Comparison of ENCODE assay signal across 25 mouse cellular contexts in genomic region chr2:181618761-181619495, GRCm38 (mm10). TPM values are rescaled to one million over a fixed set of nuclear protein-coding genes. Genes with fewer than 3 reads are reported as not detected.
DNase-seq lines count a peak whose midpoint lies in the region; ATAC-seq lines count a peak whose summit lies in the region.
"Had no signal": no experiment of that assay in that cellular context is flagged by ENCODE, and none has a peak within 500 bp of the region (broad histone marks: within the 10 kb centered on the region; RNA-seq: fewer than 3 reads in every experiment).

No protein-coding gene starts in this region.

- H3K4me3 ChIP-seq in midbrain, embryonic 11.5 days (ENCODE audit: low read depth, low read length), result no peak overlapping the region
- H3K4me3 ChIP-seq in midbrain, embryonic 16.5 days (ENCODE audit: low read depth, low read length), result no peak overlapping the region

- peaks cover 12% of the 10 kb centered on the region for H3K36me3 ChIP-seq in midbrain, embryonic 11.5 days (ENCODE audit: control insufficient read depth, insufficient read depth, low read length)
- H3K36me3 ChIP-seq in midbrain, embryonic 16.5 days (ENCODE audit: control insufficient read depth, insufficient read depth, low read length), result peaks cover 24% of the 10 kb centered on the region

- no peak overlapping the region for H3K9ac ChIP-seq in midbrain, embryonic 11.5 days (ENCODE audit: low read length)
- no peak overlapping the region for H3K9ac ChIP-seq in midbrain, embryonic 16.5 days (ENCODE audit: low read depth, low read length)

- H3K9me3 ChIP-seq in midbrain, embryonic 11.5 days (ENCODE audit: control insufficient read depth, low read length), result no peaks in the 10 kb centered on the region
- H3K9me3 ChIP-seq in midbrain, embryonic 16.5 days (replicated peaks; ENCODE audit: control insufficient read depth, low read length, poor library complexity, severe bottlenecking), result no peaks in the 10 kb centered on the region
- H3K9me3 ChIP-seq: G1E had no signal

- no peak for ATAC-seq in midbrain, embryonic 11.5 days (ENCODE audit: low FRiP score)
- no peak for ATAC-seq in midbrain, embryonic 16.5 days
- ATAC-seq: activated CD4-positive, CD25-positive, alpha-beta regulatory T cell, adult 4 months; CD4-positive, CD25-positive, alpha-beta regulatory T cell, adult 4 months; Patski had no signal

- peak; percentile 70 for DNase-seq in heart, adult 11 months
- DNase-seq in heart, postnatal 4 days, result no peak
- DNase-seq in midbrain, embryonic 11.5 days (ENCODE audit: low spot score, missing footprints), result peak; percentile 73
- DNase-seq in 416B (ENCODE audit: low read depth), result peak; percentile 15
- DNase-seq in R1 (ENCODE audit: low read depth, low spot score), result peak; percentile 21
- DNase-seq in ovary, adult 18-20 months (ENCODE audit: low spot score), result no peak
- DNase-seq in testis, postnatal 10 days (ENCODE audit: low spot score), result no peak
- DNase-seq: adrenal gland, adult 2 months; adrenal gland, adult 8-10 months; adrenal gland, postnatal 10 days; adrenal gland, postnatal 14 days; adrenal gland, postnatal 25 days; adrenal gland, postnatal 36 days; B cell, adult 2 months; cerebellum, adult 11 months; cerebellum, adult 11-12 months; cerebellum, adult 18-20 months; cerebellum, adult 2 months had no signal

- H3K4me1 ChIP-seq in midbrain, embryonic 11.5 days (ENCODE audit: control insufficient read depth, insufficient read depth, low read length), result no peaks in the 10 kb centered on the region
- no peaks in the 10 kb centered on the region for H3K4me1 ChIP-seq in midbrain, embryonic 16.5 days (ENCODE audit: control insufficient read depth, insufficient read depth, low read length)

- 92% methylated on average over 5 of the region's 5 CpGs for WGBS in midbrain, embryonic 11.5 days
- WGBS in midbrain, embryonic 16.5 days, result 92% methylated on average over 5 of the region's 5 CpGs

- no peak overlapping the region for H3K27ac ChIP-seq in midbrain, embryonic 11.5 days (ENCODE audit: low read depth, low read length)
- H3K27ac ChIP-seq in midbrain, embryonic 16.5 days (ENCODE audit: low read length), result no peak overlapping the region

- H3K4me2 ChIP-seq in midbrain, embryonic 11.5 days, result no peak overlapping the region
- no peak overlapping the region for H3K4me2 ChIP-seq in midbrain, embryonic 16.5 days (ENCODE audit: low read length)

- H3K27me3 ChIP-seq in midbrain, embryonic 11.5 days (ENCODE audit: control insufficient read depth, insufficient read depth, low read length), result no peaks in the 10 kb centered on the region
- H3K27me3 ChIP-seq in midbrain, embryonic 16.5 days (ENCODE audit: control insufficient read depth, insufficient read depth, low read depth, low read length), result no peaks in the 10 kb centered on the region
- H3K27me3 ChIP-seq: CH12.LX, Patski had no signal

RNA-seq across cellular contexts. Expression of gene Samd10, which starts 19.9 kb away (rescaled TPM):
- 1 to 10 TPM; 4.8 to 4.9 TPM for total RNA-seq in heart, postnatal 4 days (2021)
- 63.4 and 64.4 TPM in 2 replicates for polyA plus RNA-seq in midbrain, embryonic 11.5 days (2014; fragmentation: Nextera tagmentation; extraction: Ambion mirVana)
- 213 and 216 TPM in 2 replicates for polyA plus RNA-seq in midbrain, embryonic 16.5 days (2015; fragmentation: Nextera tagmentation; extraction: Ambion mirVana)

RNA-seq across cellular contexts. Expression of gene Zfp512b, which starts 26.3 kb away (rescaled TPM):
- 10 to 100 TPM; 41.8 to 45.5 TPM for total RNA-seq in heart, postnatal 4 days (2021)
- 24.6 and 27.0 TPM in 2 replicates for polyA plus RNA-seq in midbrain, embryonic 11.5 days (2014; fragmentation: Nextera tagmentation; extraction: Ambion mirVana)
- 70.0 and 78.0 TPM in 2 replicates for polyA plus RNA-seq in midbrain, embryonic 16.5 days (2015; fragmentation: Nextera tagmentation; extraction: Ambion mirVana)

RNA-seq across cellular contexts. Expression of gene Prpf6, which starts 27.3 kb away (rescaled TPM):
- total RNA-seq in heart, postnatal 4 days (2021), result 10 to 100 TPM; 35.1 to 36.1 TPM
- polyA plus RNA-seq in midbrain, embryonic 11.5 days (2014; fragmentation: Nextera tagmentation; extraction: Ambion mirVana), result 77.0 and 82.6 TPM in 2 replicates
- polyA plus RNA-seq in midbrain, embryonic 16.5 days (2015; fragmentation: Nextera tagmentation; extraction: Ambion mirVana), result 59.7 and 64.6 TPM in 2 replicates

RNA-seq across cellular contexts. Expression of gene Uckl1, which starts 34.2 kb away (rescaled TPM):
- 10 to 100 TPM; 50.2 to 54.5 TPM for total RNA-seq in heart, postnatal 4 days (2021)
- polyA plus RNA-seq in midbrain, embryonic 11.5 days (2014; fragmentation: Nextera tagmentation; extraction: Ambion mirVana), result 46.4 and 50.2 TPM in 2 replicates
- polyA plus RNA-seq in midbrain, embryonic 16.5 days (2015; fragmentation: Nextera tagmentation; extraction: Ambion mirVana), result 71.2 and 76.0 TPM in 2 replicates

RNA-seq across cellular contexts. Expression of gene Gm29797, which starts 37.9 kb away (rescaled TPM):
- total RNA-seq in heart, postnatal 4 days (2021), result not detected
- not detected in 2 replicates for polyA plus RNA-seq in midbrain, embryonic 11.5 days (2014; fragmentation: Nextera tagmentation; extraction: Ambion mirVana)
- 0.25 and 0.39 TPM in 2 replicates for polyA plus RNA-seq in midbrain, embryonic 16.5 days (2015; fragmentation: Nextera tagmentation; extraction: Ambion mirVana)
- total RNA-seq: adrenal gland, postnatal 10 days; adrenal gland, postnatal 14 days; adrenal gland, postnatal 25 days; G1E; MEL had no signal
- polyA plus RNA-seq: activated CD4-positive, CD25-positive, alpha-beta regulatory T cell, adult 4 months; CD4-positive, CD25-positive, alpha-beta regulatory T cell, adult 4 months had no signal

Comparison
In these comparisons a context has a peak if more than half of its experiments do, and no peak if none do; other contexts are left out.
1. DNase-seq: peak in heart, adult 11 months (single experiment), midbrain, embryonic 11.5 days (single experiment), 416B (single experiment) and R1 (single experiment); none in heart, postnatal 4 days (single experiment), ovary, adult 18-20 months (single experiment) and testis, postnatal 10 days (single experiment).